Mouse (Mus musculus) embryonic fibroblast, embryonic 13.5 days (primary cell): ENCODE measurements around the gene Hist1h3e.

Experiments
- CTCF ChIP-seq: IDR thresholded peaks from 2 replicates; pipeline ENCODE4 v1.5.1; 2011; ENCODE audit warnings: mild to moderate bottlenecking, control low read depth, low read length, moderate library complexity, borderline replicate concordance; ENCODE audit not compliant: insufficient read depth
- POLR2A ChIP-seq: IDR thresholded peaks from 2 replicates; pipeline ENCODE4 v1.6.1; 2011; ENCODE audit warnings: low read depth, mild to moderate bottlenecking, control low read depth, low read length, moderate library complexity

GRCm38 (mm10) chr13:23554393-23554792, 7.8 kb downstream of the Hist1h3e start:
- TF ChIP-seq CTCF: no peak
- TF ChIP-seq POLR2A: no peak
